17 mouse cellular contexts compared by ENCODE assay signal in genomic region chr1:90442250-90443240, GRCm38 (mm10).
DNase-seq lines count a peak whose midpoint lies in the region; ATAC-seq lines count a peak whose summit lies in the region.
"Had no signal": no experiment of that assay in that cellular context is flagged by ENCODE, and none has a peak within 500 bp of the region (broad histone marks: within the 10 kb centered on the region; RNA-seq: fewer than 3 reads in every experiment).

No protein-coding gene starts in this region.

- intact Hi-C loops in left cerebral cortex, postnatal 10 days (cut with DNase I), result no loop called here

- DNase-seq in adrenal gland, adult (ENCODE audit: inconsistent age in 2 of 2, low spot score in 1 of 2), result peak; percentile 17 to 42
- DNase-seq in adrenal gland, adult 8-10 months, result no peak
- peak; percentile 18 for DNase-seq in kidney, adult 11 months
- no peak for DNase-seq in kidney, adult 18-20 months
- peak; percentile 56 for DNase-seq in embryo, embryonic 11 days
- peak; percentile 28 to 57 for DNase-seq in kidney, postnatal 4 days
- DNase-seq in left cerebral cortex, postnatal 10 days (ENCODE audit: extremely low spot score in 1 of 2, low spot score in 2 of 2), result no peak
- DNase-seq: cerebellum, postnatal 10 days; heart, adult 2 months; heart, postnatal 4 days; liver; retina, postnatal 1 day; thymus, postnatal 4 days had no signal

- no peak for ATAC-seq in megakaryocyte-erythroid progenitor cell, adult 5-6 weeks (replicated peaks; ENCODE audit: low FRiP score, low TSS enrichment, poor library complexity, severe bottlenecking)
- ATAC-seq: intestine, postnatal 0 days; lung, postnatal 0 days; midbrain, embryonic 13.5 days had no signal

Comparison
In these comparisons a context has a peak if more than half of its experiments do, and no peak if none do; other contexts are left out.
1. DNase-seq: peak in adrenal gland, adult (2 of 2), kidney, adult 11 months (single experiment), embryo, embryonic 11 days (single experiment) and kidney, postnatal 4 days (2 of 2); none in adrenal gland, adult 8-10 months (single experiment), kidney, adult 18-20 months (single experiment) and left cerebral cortex, postnatal 10 days (0 of 2).